Mouse (Mus musculus): Measurements from ENCODE around the gene Cdyl. TPM values are rescaled to one million over a fixed set of nuclear protein-coding genes. Genes with fewer than 3 reads are reported as not detected.

Cdyl gene
- polyA plus RNA-seq, 1 experiment from 2014 or later: 4.9 TPM

DNA sequence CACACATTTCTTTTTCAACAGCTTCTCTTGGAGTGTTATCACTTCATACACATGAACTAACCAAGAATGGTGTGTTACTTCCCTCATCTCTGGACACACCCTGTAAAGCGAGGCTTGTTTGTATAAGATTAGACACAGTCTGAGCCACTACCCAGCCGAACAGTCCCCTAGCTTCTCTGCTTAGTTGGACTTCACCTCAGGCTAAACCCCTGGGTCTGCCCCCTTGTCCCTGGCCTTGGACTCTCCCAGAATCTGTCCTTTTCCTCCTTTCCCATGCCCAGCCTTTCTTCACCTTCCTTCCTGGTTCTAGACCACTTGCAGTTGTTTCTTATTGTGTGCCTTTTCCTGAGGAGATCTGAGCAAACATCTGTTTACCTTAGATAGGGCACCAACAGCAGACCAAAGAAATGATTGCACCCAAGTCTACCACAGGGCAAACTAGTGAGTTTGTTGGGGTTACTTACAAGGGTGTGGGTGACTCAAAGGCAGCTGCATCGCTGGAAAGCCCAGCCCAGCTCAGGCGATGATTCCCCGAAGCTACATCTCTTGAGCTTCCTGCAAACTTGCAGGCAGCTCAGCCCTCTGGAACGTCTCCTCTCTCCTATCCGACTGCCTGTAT is 17.9 kb downstream of the Cdyl start:
- H3K36me3 ChIP-seq (ENCODE audit: control insufficient read depth, insufficient read depth, low read length): no peaks in the 10 kb centered on the region
- peaks cover 3% of the 10 kb centered on the region; the same call in 1 of the 2 replicates for H3K4me1 ChIP-seq (ENCODE audit: control insufficient read depth, insufficient read depth, low read length)
- H3K4me2 ChIP-seq (ENCODE audit: low read depth, low read length): no peak overlapping the region
- no peaks in the 10 kb centered on the region for H3K27me3 ChIP-seq (ENCODE audit: control insufficient read depth, insufficient read depth, low read length)
- H3K4me3 ChIP-seq (replicated peaks; ENCODE audit: low read length): no peak overlapping the region
- peak; percentile 94 for ATAC-seq (ENCODE audit: insufficient read depth, low FRiP score)
- 56% methylated on average over 7 of the region's 7 CpGs for WGBS
- no peaks in the 10 kb centered on the region for H3K9me3 ChIP-seq (replicated peaks; ENCODE audit: control insufficient read depth, low read length)
- no peak overlapping the region for H3K9ac ChIP-seq (ENCODE audit: low read length)
- H3K27ac ChIP-seq (ENCODE audit: low read length): peak overlapping the region; percentile 68

DNA sequence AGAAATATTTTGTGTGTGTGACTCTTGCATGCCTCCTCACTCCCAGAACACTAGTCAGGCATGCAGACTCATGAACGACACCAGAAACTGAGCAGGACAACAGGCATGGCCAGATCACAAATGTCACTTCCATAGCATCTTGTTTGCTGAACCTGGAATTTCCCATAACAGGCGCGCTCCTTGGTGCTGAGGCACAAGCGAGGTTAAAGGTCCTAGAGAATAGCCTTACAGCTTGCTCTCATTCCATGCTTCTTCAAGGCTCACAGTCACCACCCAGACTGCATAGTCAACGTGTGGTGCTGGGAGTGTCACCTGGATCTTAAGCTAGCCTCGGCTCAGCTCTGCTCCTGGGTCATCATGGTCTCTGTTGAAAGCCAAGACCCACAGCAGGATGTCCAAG is 19.1 kb downstream of the Cdyl start:
- H3K27me3 ChIP-seq (ENCODE audit: control insufficient read depth, insufficient read depth, low read length): no peaks in the 10 kb centered on the region
- ATAC-seq (ENCODE audit: insufficient read depth, low FRiP score): no peak
- 88% methylated on average over 6 of the region's 6 CpGs for WGBS

DNA sequence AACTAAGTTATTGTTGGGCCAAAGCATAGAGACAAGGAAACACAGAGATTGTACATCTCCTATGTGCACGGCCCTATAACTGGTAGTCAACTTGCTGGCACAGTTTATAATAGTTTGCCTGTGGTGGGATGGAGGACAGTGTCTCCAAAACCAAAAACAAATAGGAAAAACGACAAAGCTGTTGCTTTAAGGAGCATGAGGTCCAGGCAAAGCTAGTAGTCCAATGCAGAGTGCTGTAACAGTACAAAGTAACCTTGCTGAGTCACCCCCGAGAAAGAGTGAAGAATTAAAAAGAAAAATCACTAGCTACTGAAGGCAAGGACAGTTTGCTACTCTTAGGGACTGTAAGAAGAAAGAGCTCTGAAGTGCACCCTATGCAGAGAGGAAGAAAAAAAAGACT is 21.7 kb downstream of the Cdyl start:
- H3K36me3 ChIP-seq (ENCODE audit: control insufficient read depth, insufficient read depth, low read length): no peaks in the 10 kb centered on the region
- no peaks in the 10 kb centered on the region for H3K27me3 ChIP-seq (ENCODE audit: control insufficient read depth, insufficient read depth, low read length)
- no peak overlapping the region for H3K4me2 ChIP-seq (ENCODE audit: low read depth, low read length)
- no peak overlapping the region for H3K27ac ChIP-seq (ENCODE audit: low read length)
- no peak overlapping the region for H3K4me3 ChIP-seq (replicated peaks; ENCODE audit: low read length)
- WGBS: 85% methylated on average over 3 of the region's 3 CpGs
- no peak for ATAC-seq (ENCODE audit: insufficient read depth, low FRiP score)
- peaks cover 5% of the 10 kb centered on the region for H3K4me1 ChIP-seq (ENCODE audit: control insufficient read depth, insufficient read depth, low read length)
- no peaks in the 10 kb centered on the region for H3K9me3 ChIP-seq (replicated peaks; ENCODE audit: control insufficient read depth, low read length)
- H3K9ac ChIP-seq (ENCODE audit: low read length): no peak overlapping the region

More for the DNA sequence above, 19.1 kb downstream of the Cdyl start:
- Histone ChIP-seq H3K9me3 (replicated peaks; ENCODE audit: control insufficient read depth, low read length) (no peaks in the 10 kb centered on the region), H3K4me1 (ENCODE audit: control insufficient read depth, insufficient read depth, low read length) (peaks cover 3% of the 10 kb centered on the region; the same call in 1 of the 2 replicates), H3K9ac (ENCODE audit: low read length) (no peak overlapping the region), H3K36me3 (ENCODE audit: control insufficient read depth, insufficient read depth, low read length) (no peaks in the 10 kb centered on the region), H3K4me2 (ENCODE audit: low read depth, low read length) (no peak overlapping the region), H3K4me3 (replicated peaks; ENCODE audit: low read length) (no peak overlapping the region), H3K27ac (ENCODE audit: low read length) (no peak overlapping the region)

DNA sequence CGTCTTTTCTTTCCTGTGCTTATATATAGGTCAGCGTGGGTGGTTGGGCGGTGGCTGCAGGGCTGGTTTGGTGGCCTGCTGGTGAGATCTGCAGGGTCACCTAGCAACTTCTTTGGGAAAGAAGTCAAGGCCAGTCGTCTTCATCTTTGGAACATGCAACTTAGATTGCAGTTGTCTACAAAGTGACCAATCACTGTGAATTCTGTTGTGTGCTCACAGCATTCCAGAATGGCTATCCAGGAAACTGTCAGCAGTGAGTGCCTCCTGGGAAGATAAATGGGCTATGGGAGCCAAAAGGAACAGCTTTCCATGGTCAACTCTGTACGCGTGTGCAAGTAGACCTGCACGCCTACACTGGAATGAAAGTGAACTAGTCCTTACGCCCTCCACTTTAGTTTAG is 26.6 kb downstream of the Cdyl start:
- no peak overlapping the region for H3K9ac ChIP-seq (ENCODE audit: low read length)
- no peak overlapping the region for H3K4me3 ChIP-seq (replicated peaks; ENCODE audit: low read length)
- no peaks in the 10 kb centered on the region for H3K9me3 ChIP-seq (replicated peaks; ENCODE audit: control insufficient read depth, low read length)
- H3K4me2 ChIP-seq (ENCODE audit: low read depth, low read length): no peak overlapping the region
- H3K36me3 ChIP-seq (ENCODE audit: control insufficient read depth, insufficient read depth, low read length): no peaks in the 10 kb centered on the region
- H3K27me3 ChIP-seq (ENCODE audit: control insufficient read depth, insufficient read depth, low read length): no peaks in the 10 kb centered on the region
- WGBS: 49% methylated on average over 8 of the region's 8 CpGs
- no peak overlapping the region for H3K27ac ChIP-seq (ENCODE audit: low read length)
- ATAC-seq (ENCODE audit: insufficient read depth, low FRiP score): peak; percentile 37; the same call in 1 of the 2 replicates
- peaks cover 4% of the 10 kb centered on the region; the same call in 1 of the 2 replicates for H3K4me1 ChIP-seq (ENCODE audit: control insufficient read depth, insufficient read depth, low read length)

DNA sequence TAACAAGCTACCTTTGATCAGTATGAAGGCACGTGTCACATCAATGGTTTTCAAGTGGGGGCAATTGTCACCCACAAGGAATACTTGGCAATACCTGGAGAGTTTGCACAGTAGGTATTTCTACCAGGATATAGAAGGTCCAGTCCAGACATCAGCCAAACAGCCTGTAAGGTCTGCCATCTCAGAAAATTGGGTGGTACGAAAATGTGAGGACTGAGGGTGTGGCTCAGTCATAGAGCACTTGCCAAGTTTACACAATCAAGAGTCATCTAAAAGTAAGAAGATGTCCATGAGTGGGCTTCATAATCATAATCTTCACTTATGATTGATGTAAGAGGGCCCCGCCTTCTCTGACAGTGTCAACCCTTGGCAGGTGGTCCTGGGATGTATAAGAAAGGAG is 29.9 kb downstream of the Cdyl start:
- ATAC-seq (ENCODE audit: insufficient read depth, low FRiP score): no peak
- no peaks in the 10 kb centered on the region for H3K36me3 ChIP-seq (ENCODE audit: control insufficient read depth, insufficient read depth, low read length)
- 79% methylated on average over 3 of the region's 3 CpGs for WGBS
- no peaks in the 10 kb centered on the region for H3K27me3 ChIP-seq (ENCODE audit: control insufficient read depth, insufficient read depth, low read length)
- H3K4me3 ChIP-seq (replicated peaks; ENCODE audit: low read length): no peak overlapping the region
- H3K27ac ChIP-seq (ENCODE audit: low read length): no peak overlapping the region
- H3K4me2 ChIP-seq (ENCODE audit: low read depth, low read length): no peak overlapping the region
- no peaks in the 10 kb centered on the region for H3K9me3 ChIP-seq (replicated peaks; ENCODE audit: control insufficient read depth, low read length)
- no peak overlapping the region for H3K9ac ChIP-seq (ENCODE audit: low read length)
- H3K4me1 ChIP-seq (ENCODE audit: control insufficient read depth, insufficient read depth, low read length): peaks cover 4% of the 10 kb centered on the region; the same call in 1 of the 2 replicates

DNA sequence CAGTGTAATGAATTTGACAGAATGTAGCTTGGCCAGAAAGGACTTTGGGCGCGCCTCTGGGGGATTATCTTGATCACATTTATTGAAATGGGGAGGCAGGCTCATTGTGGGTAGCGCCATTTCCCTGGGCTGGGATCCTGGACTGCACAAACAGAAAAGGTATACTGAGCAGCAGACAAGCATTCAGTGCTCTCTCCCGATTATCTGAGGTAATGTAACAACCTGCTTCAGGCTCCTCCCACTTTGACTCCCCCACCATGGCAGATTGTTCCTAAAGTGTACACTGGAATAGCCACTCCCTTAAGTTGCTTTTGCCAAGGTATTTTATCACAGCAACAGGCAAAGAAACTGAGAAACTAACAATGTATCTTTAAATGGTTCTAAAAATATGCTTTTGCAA is 58.0 kb downstream of the Cdyl start:
- no peaks in the 10 kb centered on the region for H3K27me3 ChIP-seq (ENCODE audit: control insufficient read depth, insufficient read depth, low read length)
- no peak overlapping the region for H3K4me3 ChIP-seq (replicated peaks; ENCODE audit: low read length)
- no peaks in the 10 kb centered on the region for H3K4me1 ChIP-seq (ENCODE audit: control insufficient read depth, insufficient read depth, low read length)
- no peaks in the 10 kb centered on the region for H3K36me3 ChIP-seq (ENCODE audit: control insufficient read depth, insufficient read depth, low read length)
- no peak overlapping the region for H3K9ac ChIP-seq (ENCODE audit: low read length)
- H3K27ac ChIP-seq (ENCODE audit: low read length): no peak overlapping the region
- 80% methylated on average over 4 of the region's 4 CpGs for WGBS
- no peak overlapping the region for H3K4me2 ChIP-seq (ENCODE audit: low read depth, low read length)
- no peaks in the 10 kb centered on the region for H3K9me3 ChIP-seq (replicated peaks; ENCODE audit: control insufficient read depth, low read length)
- no peak for ATAC-seq (ENCODE audit: insufficient read depth, low FRiP score)

DNA sequence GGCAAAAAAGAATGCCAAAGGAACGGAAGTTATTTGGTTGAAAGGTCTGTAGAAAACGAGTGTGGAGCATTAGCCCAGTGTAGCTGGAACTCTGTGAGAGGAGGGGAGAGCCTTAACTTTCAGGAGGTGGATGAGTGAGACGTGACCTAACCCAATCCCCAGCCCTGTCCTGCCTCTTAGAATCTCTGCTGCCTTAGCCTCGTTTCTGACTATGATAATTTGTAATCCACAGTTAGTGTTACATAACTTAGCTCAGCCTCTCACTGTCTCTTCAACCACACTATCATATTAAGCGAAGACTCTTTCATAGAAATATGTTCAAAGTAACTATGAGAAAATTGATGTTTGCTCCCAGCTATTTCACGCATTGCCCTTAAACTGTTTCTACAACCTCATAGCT is 59.9 kb downstream of the Cdyl start:
- no peak overlapping the region for H3K4me3 ChIP-seq (replicated peaks; ENCODE audit: low read length)
- ATAC-seq (ENCODE audit: insufficient read depth, low FRiP score): no peak
- WGBS: 78% methylated on average over 6 of the region's 6 CpGs
- H3K27me3 ChIP-seq (ENCODE audit: control insufficient read depth, insufficient read depth, low read length): no peaks in the 10 kb centered on the region
- H3K4me1 ChIP-seq (ENCODE audit: control insufficient read depth, insufficient read depth, low read length): no peaks in the 10 kb centered on the region
- no peak overlapping the region for H3K4me2 ChIP-seq (ENCODE audit: low read depth, low read length)
- peaks cover 2% of the 10 kb centered on the region; the same call in 1 of the 2 replicates for H3K9me3 ChIP-seq (replicated peaks; ENCODE audit: control insufficient read depth, low read length)
- no peak overlapping the region for H3K27ac ChIP-seq (ENCODE audit: low read length)
- H3K36me3 ChIP-seq (ENCODE audit: control insufficient read depth, insufficient read depth, low read length): no peaks in the 10 kb centered on the region
- no peak overlapping the region for H3K9ac ChIP-seq (ENCODE audit: low read length)

DNA sequence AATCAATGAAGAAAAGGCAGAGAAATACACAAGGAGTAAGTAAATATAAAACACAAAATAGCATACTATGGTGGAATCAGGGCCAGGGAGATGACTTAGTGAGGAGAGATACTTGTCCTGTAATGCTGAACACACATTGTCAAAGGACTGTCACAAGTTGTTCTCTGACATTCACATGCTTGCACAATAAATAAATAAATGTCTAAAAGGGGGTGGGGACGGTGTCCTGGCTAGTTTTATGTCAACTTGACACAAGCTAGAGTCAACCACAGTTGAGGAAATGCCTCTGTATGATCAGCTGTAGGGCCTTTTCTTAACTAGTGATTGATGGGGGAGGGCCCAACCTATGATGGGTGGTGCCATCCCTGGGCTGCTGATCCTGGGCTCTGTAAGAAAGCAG is 63.4 kb downstream of the Cdyl start:
- Histone ChIP-seq H3K4me2 (ENCODE audit: low read depth, low read length) (no peak overlapping the region), H3K4me3 (replicated peaks; ENCODE audit: low read length) (no peak overlapping the region), H3K27me3 (ENCODE audit: control insufficient read depth, insufficient read depth, low read length) (no peaks in the 10 kb centered on the region), H3K27ac (ENCODE audit: low read length) (no peak overlapping the region), H3K9me3 (replicated peaks; ENCODE audit: control insufficient read depth, low read length) (peaks cover 4% of the 10 kb centered on the region; the same call in 1 of the 2 replicates), H3K36me3 (ENCODE audit: control insufficient read depth, insufficient read depth, low read length) (no peaks in the 10 kb centered on the region), H3K9ac (ENCODE audit: low read length) (no peak overlapping the region), H3K4me1 (ENCODE audit: control insufficient read depth, insufficient read depth, low read length) (no peaks in the 10 kb centered on the region)
- WGBS: 55% methylated on average over 1 of the region's 1 CpGs
- no peak for ATAC-seq (ENCODE audit: insufficient read depth, low FRiP score)

DNA sequence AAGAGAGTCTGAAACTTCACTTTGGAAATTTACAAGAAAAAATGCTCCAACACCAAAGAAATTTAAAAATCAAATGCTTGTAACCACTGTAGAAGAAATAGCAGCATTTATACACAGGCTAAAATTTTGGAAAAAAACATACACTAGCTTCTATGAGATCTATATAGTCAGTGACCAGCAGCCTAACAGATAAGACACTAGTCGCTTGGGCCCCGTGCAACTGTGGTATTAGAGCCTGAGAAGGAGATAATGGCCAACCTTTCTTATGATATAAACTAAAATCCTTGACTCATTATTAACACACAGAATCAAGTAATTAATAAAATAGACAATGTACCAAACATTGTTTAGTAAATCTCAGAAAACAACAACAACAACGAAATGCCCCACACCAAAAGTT is 66.4 kb downstream of the Cdyl start:
- Histone ChIP-seq H3K4me3 (replicated peaks; ENCODE audit: low read length) (no peak overlapping the region), H3K27me3 (ENCODE audit: control insufficient read depth, insufficient read depth, low read length) (no peaks in the 10 kb centered on the region), H3K4me2 (ENCODE audit: low read depth, low read length) (no peak overlapping the region), H3K9me3 (replicated peaks; ENCODE audit: control insufficient read depth, low read length) (peaks cover 4% of the 10 kb centered on the region; the same call in 1 of the 2 replicates), H3K4me1 (ENCODE audit: control insufficient read depth, insufficient read depth, low read length) (no peaks in the 10 kb centered on the region), H3K9ac (ENCODE audit: low read length) (no peak overlapping the region), H3K36me3 (ENCODE audit: control insufficient read depth, insufficient read depth, low read length) (no peaks in the 10 kb centered on the region), H3K27ac (ENCODE audit: low read length) (no peak overlapping the region)
- WGBS: 84% methylated on average over 3 of the region's 3 CpGs
- no peak for ATAC-seq (ENCODE audit: insufficient read depth, low FRiP score)

Measured in stomach, embryonic 16.5 days (tissue).